Mouse (Mus musculus) G1E (cell line): ENCODE measurements at regions not wholly inside any gene's neighbourhood (a gene's known extent, or its start where the extent isn't known, plus 50 kb on each side); places are given as distances from the start of the nearest gene placed in this dataset.

Source experiments
- CTCF ChIP-seq: IDR thresholded peaks from 2 replicates; pipeline ENCODE4 v1.5.1; 2012; ENCODE audit warnings: low read depth, low read length, inconsistent platforms, mixed read lengths
- POLR2AphosphoS5 ChIP-seq: IDR thresholded peaks from 2 replicates; pipeline ENCODE4 v1.6.1; 2012; ENCODE audit warnings: low read depth, low read length, inconsistent platforms; ENCODE audit not compliant: insufficient replicate concordance

GRCm38 (mm10) chr13:57099601-57100000 lies 203.8 kb upstream of the Trpc7 start:
- TF ChIP-seq CTCF (no peak), POLR2AphosphoS5 (no peak)
